Mouse (Mus musculus) midbrain, postnatal 0 days (tissue): ENCODE measurements around the gene March7. TPM values are rescaled to one million over a fixed set of nuclear protein-coding genes. Genes with fewer than 3 reads are reported as not detected.

Experiments
- ATAC-seq: fragments of 200-750 bp; cut with Nextera tagmentation; 2 replicates; pipeline ENCODE4 v1.8.0; 2017; ENCODE audit warnings: moderate number of reproducible peaks, mild to moderate bottlenecking, moderate TSS enrichment, moderate library complexity; ENCODE audit not compliant: low FRiP score
- DNase-seq: peaks from one replicate; pipeline ENCODE4 v3.0.0-alpha.2; 2015; ENCODE audit warnings: low spot score
- H3K27ac ChIP-seq: fragments of 300-500 bp; sonication (generic); 2 replicates; pipeline ENCODE4 v1.5.1; 2014; ENCODE audit warnings: low read depth, mild to moderate bottlenecking, low read length, mixed read lengths
- H3K27me3 ChIP-seq: fragments of 300-500 bp; sonication (generic); 2 replicates; pipeline ENCODE4 v1.6.1; 2014; ENCODE audit warnings: low read length, control low read depth, mixed read lengths; ENCODE audit not compliant: insufficient read depth
- H3K36me3 ChIP-seq: fragments of 300-500 bp; sonication (generic); 2 replicates; pipeline ENCODE4 v1.6.1; 2014; ENCODE audit warnings: low read length, control low read depth, mixed read lengths; ENCODE audit not compliant: insufficient read depth
- H3K4me1 ChIP-seq: fragments of 300-500 bp; sonication (generic); 2 replicates; pipeline ENCODE4 v1.6.1; 2014; ENCODE audit warnings: mild to moderate bottlenecking, control low read depth, antibody characterized with exemption, low read length, mixed read lengths; ENCODE audit not compliant: insufficient read depth
- H3K4me2 ChIP-seq: fragments of 300-500 bp; sonication (generic); 2 replicates; pipeline ENCODE4 v1.6.1; 2014; ENCODE audit warnings: low read depth, mild to moderate bottlenecking, low read length, mixed read lengths; ENCODE audit not compliant: poor library complexity, severe bottlenecking
- H3K4me3 ChIP-seq: fragments of 300-500 bp; sonication (generic); 2 replicates; pipeline ENCODE4 v1.5.1; 2014; ENCODE audit warnings: low read depth, mild to moderate bottlenecking, low read length, moderate library complexity
- H3K9ac ChIP-seq: fragments of 300-500 bp; sonication (generic); replicated peaks from 2 replicates; pipeline ENCODE4 v1.6.1; 2014; ENCODE audit warnings: mild to moderate bottlenecking, low read length, moderate library complexity, mixed read lengths; ENCODE audit not compliant: poor library complexity, severe bottlenecking
- H3K9me3 ChIP-seq: fragments of 300-500 bp; sonication (generic); 2 replicates; pipeline ENCODE4 v1.6.1; 2016; ENCODE audit warnings: low read length, control low read depth
- CTCF ChIP-seq: IDR thresholded peaks from 2 replicates; pipeline ENCODE4 v1.5.1; 2016; ENCODE audit warnings: antibody characterized with exemption, mild to moderate bottlenecking
- WGBS: fragments of 180-500 bp; shearing (Covaris S2); extraction: QIAGEN DNeasy Blood & Tissue Kit; methylation state at CpG from one replicate; pipeline ENCODE4 v1.1.7; 2014; 5-methylcytosine and 5-hydroxymethylcytosine counted together
- polyA plus RNA-seq: library from polyadenylated mRNA; unstranded; fragments of >200 nt; fragmentation: Nextera tagmentation; extraction: Ambion mirVana; gene quantifications from 2 replicates; pipeline ENCODE4 v1.2.1, GENCODE M21; 2015
- total RNA-seq: library from RNA; depleted of rRNA; stranded (reverse); fragments of >200 nt; gene quantifications from 2 replicates; pipeline ENCODE4 v1.2.3, GENCODE M21; 2014

March7 gene
- total and polyA plus RNA-seq, 2 experiments from 2014 or later: 67.1 to 76.2 TPM

DNA sequence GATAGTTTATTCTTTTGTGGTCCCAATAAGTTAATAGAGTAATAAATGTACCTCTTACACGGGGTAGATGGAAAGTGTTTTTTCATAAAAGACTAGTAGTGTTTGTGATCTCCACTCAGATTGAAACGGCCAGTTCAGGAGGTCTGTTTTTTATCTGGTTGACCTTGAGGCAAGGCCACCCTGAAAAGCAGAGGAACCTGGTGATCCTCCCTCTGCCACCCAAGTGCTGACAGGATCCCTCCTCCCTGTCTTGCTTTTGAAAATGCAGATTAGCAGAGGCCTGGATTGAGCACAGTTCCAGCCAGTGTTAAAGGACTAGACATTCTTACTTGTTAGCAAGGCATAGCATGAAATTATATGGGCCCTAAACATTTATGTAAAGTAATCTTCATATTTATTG is 23.5 kb downstream of the March7 start:
- Histone ChIP-seq H3K4me2 (no peak overlapping the region), H3K9me3 (no peaks in the 10 kb centered on the region), H3K27ac (no peak overlapping the region), H3K27me3 (no peaks in the 10 kb centered on the region), H3K9ac (no peak overlapping the region), H3K36me3 (peaks cover 35% of the 10 kb centered on the region), H3K4me3 (no peak overlapping the region), H3K4me1 (no peaks in the 10 kb centered on the region)
- no peak for TF ChIP-seq CTCF
- DNase-seq: no peak
- ATAC-seq: no peak
- 65% methylated on average over 2 of the region's 2 CpGs for WGBS

DNA sequence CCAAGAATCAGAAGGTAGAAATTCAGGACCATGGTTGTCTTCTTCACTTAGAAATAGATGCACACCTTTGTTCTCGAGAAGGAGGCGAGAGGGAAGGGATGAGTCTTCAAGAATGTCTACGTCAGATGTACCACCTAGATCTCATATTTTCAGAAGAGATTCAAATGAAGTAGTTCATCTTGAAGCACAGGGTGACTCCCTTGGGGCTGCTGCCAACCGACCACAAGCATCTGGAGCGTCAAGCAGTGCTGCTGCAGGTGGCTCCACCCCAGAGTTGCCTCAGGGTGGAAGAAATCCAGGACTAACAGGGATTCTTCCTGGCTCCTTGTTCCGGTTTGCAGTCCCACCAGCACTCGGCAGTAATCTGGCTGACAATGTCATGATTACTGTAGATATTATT is 24.8 kb downstream of the March7 start:
- DNase-seq (no peak), ATAC-seq (no peak)
- peaks cover 38% of the 10 kb centered on the region for H3K36me3 ChIP-seq
- no peak for TF ChIP-seq CTCF
- no peaks in the 10 kb centered on the region for H3K27me3 ChIP-seq
- H3K4me2 ChIP-seq: no peak overlapping the region
- 77% methylated on average over 7 of the region's 7 CpGs for WGBS
- no peaks in the 10 kb centered on the region for H3K4me1 ChIP-seq
- no peak overlapping the region for H3K4me3 ChIP-seq
- no peaks in the 10 kb centered on the region for H3K9me3 ChIP-seq
- H3K9ac ChIP-seq: no peak overlapping the region
- H3K27ac ChIP-seq: no peak overlapping the region

DNA sequence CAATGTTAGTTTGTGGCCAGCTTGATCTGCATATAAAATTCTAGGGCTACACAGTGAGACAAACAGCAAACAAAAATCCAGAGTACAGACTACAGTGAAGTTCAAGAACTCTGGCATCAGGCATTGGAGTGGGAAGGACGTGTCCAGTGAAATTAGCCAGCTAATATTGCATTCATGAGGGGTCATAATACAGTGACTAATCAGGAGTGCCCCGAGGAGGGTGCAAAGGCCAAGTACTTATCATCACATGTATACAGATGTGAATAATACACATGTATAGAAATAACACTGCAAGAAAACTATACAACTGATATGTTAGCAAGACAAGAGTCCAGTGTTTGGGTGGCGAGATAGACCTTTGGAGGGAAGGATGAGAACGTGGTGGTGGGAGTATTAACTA is 43.1 kb downstream of the March7 start:
- Histone ChIP-seq H3K27me3 (no peaks in the 10 kb centered on the region), H3K4me2 (no peak overlapping the region), H3K4me3 (no peak overlapping the region), H3K9ac (no peak overlapping the region), H3K36me3 (no peaks in the 10 kb centered on the region), H3K9me3 (no peaks in the 10 kb centered on the region), H3K27ac (no peak overlapping the region), H3K4me1 (no peaks in the 10 kb centered on the region)
- TF ChIP-seq CTCF: no peak
- ATAC-seq (no peak), DNase-seq (no peak)
- 91% methylated on average over 4 of the region's 4 CpGs for WGBS

DNA sequence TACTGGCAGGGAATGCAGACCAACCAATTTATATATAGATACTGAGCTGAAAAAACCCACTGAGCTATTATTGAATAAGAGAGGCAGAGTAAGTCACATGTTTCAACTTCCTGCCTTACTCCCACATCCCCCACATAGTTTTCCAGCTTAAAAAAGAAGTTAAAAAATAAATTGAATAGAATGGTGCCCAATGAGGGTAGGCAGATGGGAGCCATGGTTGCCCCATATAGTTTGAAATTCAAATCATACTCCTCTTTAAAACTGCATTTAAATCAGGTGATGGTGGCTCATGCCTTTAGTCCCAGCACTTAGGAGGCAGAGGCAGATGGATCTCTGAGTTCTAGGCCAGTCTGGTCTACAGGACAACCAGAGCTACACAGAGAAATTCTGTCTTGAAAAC is 43.8 kb downstream of the March7 start:
- Histone ChIP-seq H3K4me1 (no peaks in the 10 kb centered on the region), H3K36me3 (no peaks in the 10 kb centered on the region), H3K27ac (no peak overlapping the region), H3K4me3 (no peak overlapping the region), H3K27me3 (no peaks in the 10 kb centered on the region), H3K4me2 (no peak overlapping the region), H3K9me3 (no peaks in the 10 kb centered on the region), H3K9ac (no peak overlapping the region)
- ATAC-seq (no peak), DNase-seq (no peak)
- TF ChIP-seq CTCF: no peak

GRCm38 (mm10) chr2:60256751-60257150 is 47.1 kb downstream of the March7 start:
- no peaks in the 10 kb centered on the region for H3K36me3 ChIP-seq

DNA sequence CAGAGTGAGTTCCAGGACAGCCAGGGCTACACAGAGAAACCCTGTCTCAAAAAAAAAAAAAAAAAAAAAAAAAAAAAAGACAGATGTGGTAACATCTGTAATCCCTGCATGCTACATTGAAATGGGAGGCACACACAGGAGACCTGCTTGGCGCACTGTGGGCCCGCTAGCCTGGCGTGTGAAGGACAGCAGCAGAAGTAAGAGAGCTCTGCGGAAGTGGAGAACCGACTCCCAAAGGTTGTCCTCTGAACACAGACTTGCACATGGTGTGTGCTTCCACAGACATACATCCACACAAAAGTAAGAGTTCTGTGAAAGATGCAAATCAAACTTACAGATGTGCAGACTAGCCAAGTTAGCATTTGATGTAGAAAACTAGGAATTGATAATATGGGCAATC is 49.5 kb downstream of the March7 start:
- Histone ChIP-seq H3K36me3 (no peaks in the 10 kb centered on the region), H3K9ac (no peak overlapping the region), H3K4me3 (no peak overlapping the region), H3K27ac (no peak overlapping the region), H3K9me3 (no peaks in the 10 kb centered on the region), H3K4me2 (no peak overlapping the region), H3K4me1 (no peaks in the 10 kb centered on the region), H3K27me3 (no peaks in the 10 kb centered on the region)
- WGBS: 97% methylated on average over 5 of the region's 5 CpGs
- DNase-seq (no peak), ATAC-seq (no peak)
- no peak for TF ChIP-seq CTCF

More at GRCm38 (mm10) chr2:60256751-60257150, 47.1 kb downstream of the March7 start:
- Histone ChIP-seq H3K4me2 (no peak overlapping the region), H3K27ac (no peak overlapping the region), H3K9ac (no peak overlapping the region), H3K4me1 (no peaks in the 10 kb centered on the region), H3K4me3 (no peak overlapping the region), H3K9me3 (no peaks in the 10 kb centered on the region), H3K27me3 (no peaks in the 10 kb centered on the region)
- no peak for DNase-seq
- no peak for TF ChIP-seq CTCF
- no peak for ATAC-seq
- WGBS: 92% methylated on average over 2 of the region's 2 CpGs
